Mouse (Mus musculus): Measurements from ENCODE around the gene Tldc1.

DNA sequence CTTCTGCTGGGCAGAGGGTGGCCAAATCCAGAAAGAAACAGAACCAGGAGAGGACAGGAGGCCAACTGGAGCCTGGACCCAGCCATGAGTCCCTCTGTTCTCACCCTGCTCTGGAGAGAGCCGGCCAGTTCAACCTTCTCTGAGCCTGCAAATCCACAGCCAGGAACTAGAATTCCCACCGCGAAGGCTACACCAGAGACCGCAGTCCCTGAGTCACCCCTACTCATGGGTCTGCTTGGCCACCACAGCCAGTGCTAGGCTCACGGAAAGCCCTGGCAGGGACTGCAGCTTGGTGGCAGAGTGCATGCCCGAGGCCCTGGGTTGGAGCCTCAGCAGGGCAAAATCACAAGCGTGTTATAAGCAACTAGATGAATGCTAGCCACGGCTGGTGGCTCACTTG lies 41.8 kb upstream of the Tldc1 start:
- TF ChIP-seq CTCF (IDR thresholded peaks at IDR 0.05; ENCODE audit: control insufficient read depth, insufficient read depth, low read length) (no peak), POLR2A (IDR thresholded peaks at IDR 0.05; ENCODE audit: borderline replicate concordance, control insufficient read depth, low read depth, low read length) (no peak)

All from bone marrow, adult 2 months (tissue).